Comparison of ENCODE assay signal across 8 mouse cellular contexts in genomic region chr5:65415653-65416458, GRCm38 (mm10). TPM values are rescaled to one million over a fixed set of nuclear protein-coding genes. Genes with fewer than 3 reads are reported as not detected.
A peak's percentile ranks its signal among the peaks of the same experiment; 100 is the strongest.
DNase-seq lines count a peak whose midpoint lies in the region; ATAC-seq lines count a peak whose summit lies in the region.

No protein-coding gene starts in this region.

- no peak overlapping the region for H3K4me2 ChIP-seq in forebrain, embryonic 14.5 days (ENCODE audit: low read length)
- no peak overlapping the region for H3K4me2 ChIP-seq in neural tube, embryonic 15.5 days

- no peaks in the 10 kb centered on the region for H3K27me3 ChIP-seq in forebrain, embryonic 14.5 days (replicated peaks; ENCODE audit: control insufficient read depth, insufficient read depth, low read length)
- H3K27me3 ChIP-seq in limb, embryonic 10.5 days (ENCODE audit: low read depth, poor library complexity, severe bottlenecking) = no peaks in the 10 kb centered on the region
- H3K27me3 ChIP-seq in neural tube, embryonic 15.5 days (replicated peaks) = no peaks in the 10 kb centered on the region

- WGBS in forebrain, embryonic 14.5 days = 15% methylated on average over 26 of the region's 26 CpGs
- WGBS in limb, embryonic 10.5 days = 16% methylated on average over 26 of the region's 26 CpGs
- 29% methylated on average over 26 of the region's 26 CpGs for WGBS in neural tube, embryonic 15.5 days

- no peak for ATAC-seq in forebrain, embryonic 14.5 days
- no peak for ATAC-seq in neural tube, embryonic 15.5 days (ENCODE audit: low FRiP score)

- no peak overlapping the region for H3K27ac ChIP-seq in forebrain, embryonic 14.5 days (ENCODE audit: low read depth, low read length)
- H3K27ac ChIP-seq in limb, embryonic 10.5 days = peak overlapping the region; percentile 92
- H3K27ac ChIP-seq in neural tube, embryonic 15.5 days (replicated peaks) = peak overlapping the region; percentile 23

- H3K9me3 ChIP-seq in forebrain, embryonic 14.5 days (replicated peaks; ENCODE audit: control insufficient read depth, low read length) = no peaks in the 10 kb centered on the region
- H3K9me3 ChIP-seq in limb, embryonic 10.5 days (replicated peaks) = no peaks in the 10 kb centered on the region
- H3K9me3 ChIP-seq in neural tube, embryonic 15.5 days (replicated peaks) = no peaks in the 10 kb centered on the region

- peak; percentile 24 for DNase-seq in adrenal gland, postnatal 14 days
- no peak for DNase-seq in adrenal gland, postnatal 25 days
- DNase-seq in MN1 (ENCODE audit: low spot score) = peak; percentile 65
- peak; percentile 26 for DNase-seq in forebrain, embryonic 14.5 days (ENCODE audit: low spot score)
- DNase-seq in limb, embryonic 10.5 days (ENCODE audit: low spot score) = peak; percentile 76
- DNase-seq in thymus, postnatal 36 days = no peak
- no peak for DNase-seq in cerebellum, adult 11 months

- peaks cover 68% of the 10 kb centered on the region for H3K36me3 ChIP-seq in forebrain, embryonic 14.5 days (ENCODE audit: control insufficient read depth, insufficient read depth, low read length)
- H3K36me3 ChIP-seq in limb, embryonic 10.5 days = peaks cover 63% of the 10 kb centered on the region
- H3K36me3 ChIP-seq in neural tube, embryonic 15.5 days = peaks cover 64% of the 10 kb centered on the region

- no peak overlapping the region for H3K4me3 ChIP-seq in forebrain, embryonic 14.5 days (ENCODE audit: low read depth, low read length)
- peak overlapping the region; percentile 32 for H3K4me3 ChIP-seq in limb, embryonic 10.5 days
- H3K4me3 ChIP-seq in neural tube, embryonic 15.5 days (replicated peaks) = no peak overlapping the region

- no peaks in the 10 kb centered on the region for H3K4me1 ChIP-seq in forebrain, embryonic 14.5 days (ENCODE audit: control insufficient read depth, insufficient read depth, low read length)
- peaks cover 15% of the 10 kb centered on the region for H3K4me1 ChIP-seq in limb, embryonic 10.5 days
- 0 out of 2 replicates have a peak, but pooled peaks cover 4% of the 10 kb centered on the region for H3K4me1 ChIP-seq in neural tube, embryonic 15.5 days

- H3K9ac ChIP-seq in forebrain, embryonic 14.5 days (ENCODE audit: low read length) = no peak overlapping the region
- no peak overlapping the region for H3K9ac ChIP-seq in neural tube, embryonic 15.5 days (replicated peaks)

RNA-seq across cellular contexts. Expression of gene Ugdh, which starts 19.9 kb away (rescaled TPM):
- total RNA-seq in adrenal gland, postnatal 14 days (2021) = 47.7 and 48.7 TPM in 2 replicates
- total RNA-seq in adrenal gland, postnatal 25 days (2021) = 73.1 and 77.1 TPM in 2 replicates
- polyA plus RNA-seq in forebrain, embryonic 14.5 days (2014; fragmentation: Nextera tagmentation; extraction: Ambion mirVana) = 51.1 and 51.3 TPM in 2 replicates
- polyA plus RNA-seq in limb, embryonic 10.5 days (2016; fragmentation: Nextera tagmentation; extraction: Ambion mirVana) = 75.3 and 87.4 TPM in 2 replicates
- polyA plus RNA-seq in neural tube, embryonic 15.5 days (2015; fragmentation: Nextera tagmentation; extraction: Ambion mirVana) = 44.1 and 63.4 TPM in 2 replicates

RNA-seq across cellular contexts. Expression of gene Lias, which starts 24.6 kb away (rescaled TPM):
- total RNA-seq in adrenal gland, postnatal 14 days (2021) = 55.1 and 62.9 TPM in 2 replicates
- 45.7 and 62.1 TPM in 2 replicates for total RNA-seq in adrenal gland, postnatal 25 days (2021)
- 67.6 and 72.3 TPM in 2 replicates for polyA plus RNA-seq in forebrain, embryonic 14.5 days (2014; fragmentation: Nextera tagmentation; extraction: Ambion mirVana)
- polyA plus RNA-seq in limb, embryonic 10.5 days (2016; fragmentation: Nextera tagmentation; extraction: Ambion mirVana) = 71.3 and 75.6 TPM in 2 replicates
- polyA plus RNA-seq in neural tube, embryonic 15.5 days (2015; fragmentation: Nextera tagmentation; extraction: Ambion mirVana) = 61.1 and 63.4 TPM in 2 replicates

RNA-seq across cellular contexts. Expression of gene Rpl9, which starts 24.6 kb away (rescaled TPM):
- total RNA-seq in adrenal gland, postnatal 14 days (2021) = 867 and 1,107 TPM in 2 replicates
- total RNA-seq in adrenal gland, postnatal 25 days (2021) = 893 and 1,018 TPM in 2 replicates
- 748 and 925 TPM in 2 replicates for polyA plus RNA-seq in forebrain, embryonic 14.5 days (2014; fragmentation: Nextera tagmentation; extraction: Ambion mirVana)
- 991 and 1,125 TPM in 2 replicates for polyA plus RNA-seq in limb, embryonic 10.5 days (2016; fragmentation: Nextera tagmentation; extraction: Ambion mirVana)
- polyA plus RNA-seq in neural tube, embryonic 15.5 days (2015; fragmentation: Nextera tagmentation; extraction: Ambion mirVana) = 545 and 687 TPM in 2 replicates

Comparison
In these comparisons a context has a peak if more than half of its experiments do, and no peak if none do; other contexts are left out.
1. DNase-seq: peak in adrenal gland, postnatal 14 days (single experiment), MN1 (single experiment), forebrain, embryonic 14.5 days (single experiment) and limb, embryonic 10.5 days (single experiment); none in adrenal gland, postnatal 25 days (single experiment), thymus, postnatal 36 days (0 of 2) and cerebellum, adult 11 months (single experiment).